Mouse (Mus musculus): ENCODE measurements around the gene Fgd4.
"Not testable (repeated sequence)": the region's sequence is repeated elsewhere in the genome, so short reads cannot be mapped to it uniquely, and the experiment has no call there.

Gene Fgd4

DNA sequence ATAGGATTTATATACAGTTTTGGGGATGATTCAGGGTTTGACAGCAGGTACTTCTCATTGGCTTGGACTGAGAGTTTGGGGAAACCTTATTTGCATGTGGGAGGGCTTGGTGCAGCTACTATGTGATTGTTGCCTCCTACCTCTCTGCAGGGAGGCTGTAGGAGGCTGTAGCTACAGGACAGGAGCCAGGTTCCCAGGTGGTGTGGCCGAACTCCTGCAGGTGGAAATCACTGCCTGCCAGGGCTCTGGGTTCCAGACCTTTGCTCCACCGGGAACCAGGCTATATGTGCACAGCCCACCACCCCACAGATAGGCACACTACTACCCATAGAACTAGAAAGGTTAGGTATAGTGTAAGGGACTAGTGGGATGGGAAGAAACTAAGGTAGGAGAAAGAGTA lies 61.0 kb downstream of the Fgd4 start:
- not testable (repeated sequence) for DNase-seq

DNA sequence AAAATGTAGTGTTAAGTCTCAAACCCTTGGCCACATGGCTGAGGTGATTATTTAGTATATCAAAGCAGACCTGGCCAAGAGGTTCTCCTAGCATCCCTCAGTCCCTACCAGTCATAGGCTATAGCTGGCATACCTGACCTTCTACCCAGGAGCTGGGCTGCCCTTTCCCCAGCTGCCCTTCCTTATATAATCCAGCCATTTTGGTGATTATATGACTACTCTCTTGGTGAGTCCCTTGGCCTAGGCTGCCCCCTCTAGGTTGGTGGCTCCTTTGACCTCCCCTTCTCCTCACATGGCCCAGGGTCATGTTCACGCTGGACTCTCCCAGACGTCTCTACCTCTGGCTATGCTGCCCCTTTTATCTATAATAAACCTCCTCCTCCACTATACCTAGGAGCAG lies 65.1 kb downstream of the Fgd4 start:
- no peak for DNase-seq

DNA sequence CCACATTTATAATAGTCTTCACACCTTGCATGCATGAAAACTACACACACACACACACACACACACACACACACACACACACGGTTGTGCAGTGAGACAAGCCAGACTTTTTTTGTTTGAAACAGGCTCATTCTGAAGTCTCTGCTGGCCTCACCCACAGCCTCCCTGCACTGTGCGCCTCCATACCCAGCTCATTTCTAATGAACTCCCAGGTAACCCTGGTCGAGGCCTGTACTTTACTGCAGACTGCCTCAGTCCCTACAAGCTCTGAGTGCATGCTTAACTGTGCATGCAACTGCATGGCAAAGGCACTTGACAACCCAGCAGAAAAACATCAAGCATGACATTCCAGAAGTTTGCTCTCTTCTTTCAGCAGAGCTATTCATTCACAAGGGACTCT lies 72.3 kb downstream of the Fgd4 start:
- DNase-seq: no peak

DNA sequence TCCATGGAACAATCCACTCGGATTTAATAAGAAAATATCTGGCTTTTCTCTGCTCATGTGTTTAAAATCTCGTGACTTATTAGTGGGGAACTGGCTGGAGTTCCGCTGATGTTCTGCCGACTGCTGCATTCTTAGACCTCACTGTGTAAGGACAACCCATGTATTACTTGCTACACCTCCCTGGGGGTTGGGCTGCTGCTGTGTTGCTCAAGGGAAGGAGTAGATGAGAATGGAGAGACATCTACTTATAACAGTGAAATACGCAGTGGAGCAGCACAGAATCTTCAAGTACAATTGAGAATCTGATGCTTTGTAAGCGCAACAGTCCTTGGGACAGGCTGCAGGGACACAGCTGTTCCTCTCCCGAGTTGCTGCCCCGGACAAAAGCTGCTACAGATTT lies 73.1 kb downstream of the Fgd4 start:
- DNase-seq: no peak

DNA sequence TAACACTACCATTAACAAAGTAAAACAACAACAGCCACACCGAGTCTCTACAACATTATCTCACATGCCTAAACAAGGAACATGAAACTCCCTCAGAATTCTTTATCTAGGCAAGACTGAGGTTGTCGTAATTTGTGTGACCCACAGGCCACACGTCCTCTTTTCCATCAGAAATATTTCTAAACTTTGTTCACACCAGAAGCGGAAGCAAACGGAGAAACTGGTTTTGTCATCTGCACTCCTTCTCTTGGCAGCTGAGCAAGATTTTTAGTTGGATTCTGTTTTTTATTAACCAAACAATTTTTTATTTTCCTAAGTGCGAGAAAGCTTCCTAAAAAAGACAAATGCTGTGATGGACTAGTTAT lies 73.6 kb downstream of the Fgd4 start:
- no peak for DNase-seq

DNA sequence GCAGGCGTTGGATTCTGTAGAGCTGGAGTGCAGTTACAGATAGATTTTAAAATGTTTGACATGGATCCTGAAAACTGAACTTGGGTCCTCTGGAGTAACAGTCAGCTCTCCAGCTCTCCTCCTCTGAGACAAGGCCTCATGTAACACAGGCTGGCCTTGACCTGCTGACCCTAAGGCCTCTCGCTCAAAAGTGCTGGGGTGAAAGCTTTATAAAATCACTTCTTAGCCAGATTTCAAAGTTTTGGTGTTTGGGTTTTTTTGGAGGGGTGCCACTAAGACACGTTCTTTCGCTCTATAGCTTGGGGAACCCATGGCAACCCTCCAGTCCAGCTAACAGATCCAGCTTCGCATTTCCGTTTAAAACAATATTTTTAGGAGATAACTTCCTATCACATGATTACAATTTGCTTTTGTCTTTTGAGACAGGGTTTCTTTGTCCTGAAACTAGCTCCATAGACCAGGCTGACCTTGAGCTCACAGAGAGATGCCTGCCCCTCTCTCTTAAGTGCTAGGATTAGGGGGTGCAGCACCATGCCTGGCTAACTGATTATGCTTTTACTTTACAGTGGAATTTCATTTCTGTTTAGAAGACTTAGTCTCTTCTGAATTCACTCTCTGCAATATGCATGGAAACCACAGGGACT lies 74.1 kb downstream of the Fgd4 start:
- DNase-seq: no peak

GRCm38 (mm10) chr16:16525266-16525904 lies 75.0 kb downstream of the Fgd4 start:
- no peak for DNase-seq

- no peak for DNase-seq
These were observed 76.7 kb downstream of the Fgd4 start for GRCm38 (mm10) chr16:16523632-16524031.

GRCm38 (mm10) chr16:16522869-16523268 lies 77.5 kb downstream of the Fgd4 start:
- not testable (repeated sequence) for DNase-seq

DNA sequence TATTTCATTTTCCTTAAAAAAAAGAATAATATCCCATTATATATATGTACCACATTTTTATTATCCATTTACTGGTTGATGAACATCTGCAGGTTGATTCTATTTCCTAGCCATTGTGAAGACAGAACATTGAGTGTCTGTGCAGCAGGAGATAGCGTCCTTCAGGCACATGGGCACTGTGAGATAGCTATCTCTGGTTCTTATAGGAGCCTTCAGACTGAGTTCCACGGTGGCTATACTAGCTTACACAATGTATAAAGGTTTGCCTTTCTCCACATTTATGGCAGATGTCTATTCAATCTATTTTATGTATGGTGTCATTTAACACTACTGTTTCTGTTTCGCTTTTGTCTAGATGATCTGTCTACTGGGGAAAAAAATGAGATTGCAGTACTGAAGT lies 98.9 kb downstream of the Fgd4 start:
- no peak for DNase-seq

DNA sequence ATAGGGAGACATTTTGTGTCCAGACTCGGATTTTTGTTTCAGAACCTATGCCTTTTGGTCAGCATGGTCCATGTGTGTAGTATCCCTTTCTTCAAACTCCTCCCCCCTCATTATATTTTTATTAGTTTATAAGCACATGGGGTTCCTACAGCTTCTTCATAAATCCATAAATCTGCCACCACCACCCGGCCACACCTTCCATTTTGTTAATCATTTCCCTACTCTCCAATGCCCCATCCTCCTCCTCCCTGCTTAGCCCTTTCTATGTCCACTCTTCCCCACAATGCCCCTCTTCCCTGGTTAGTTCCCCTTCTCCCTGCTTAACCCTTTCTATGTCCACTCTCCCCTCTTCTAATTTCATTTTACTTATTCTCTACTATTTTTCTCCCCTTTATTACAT lies 99.4 kb downstream of the Fgd4 start:
- DNase-seq: no peak

DNA sequence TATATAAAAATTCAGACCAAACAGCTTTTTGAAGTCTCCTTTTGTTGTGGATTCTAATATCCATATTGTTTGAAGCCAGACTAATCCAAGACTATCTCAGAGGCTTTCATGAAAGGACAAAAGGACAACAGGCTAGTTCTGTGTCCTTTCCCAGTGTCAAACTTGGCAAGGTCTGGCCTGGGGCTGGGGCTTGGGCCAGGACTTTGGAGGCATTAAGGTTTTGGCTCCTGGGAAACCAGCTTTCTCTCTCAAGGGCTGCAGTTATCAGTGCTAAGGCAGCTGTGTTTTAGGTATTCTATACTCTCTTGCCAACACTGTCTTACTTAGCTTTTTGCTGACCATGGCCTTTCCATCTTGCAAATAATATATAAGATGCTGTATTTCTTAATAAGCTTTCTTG lies 101.6 kb downstream of the Fgd4 start:
- no peak for DNase-seq

GRCm38 (mm10) chr16:16485523-16486043 lies 114.8 kb downstream of the Fgd4 start:
- DNase-seq: no peak

GRCm38 (mm10) chr16:16484601-16485000 lies 115.7 kb downstream of the Fgd4 start:
- no peak for DNase-seq

DNA sequence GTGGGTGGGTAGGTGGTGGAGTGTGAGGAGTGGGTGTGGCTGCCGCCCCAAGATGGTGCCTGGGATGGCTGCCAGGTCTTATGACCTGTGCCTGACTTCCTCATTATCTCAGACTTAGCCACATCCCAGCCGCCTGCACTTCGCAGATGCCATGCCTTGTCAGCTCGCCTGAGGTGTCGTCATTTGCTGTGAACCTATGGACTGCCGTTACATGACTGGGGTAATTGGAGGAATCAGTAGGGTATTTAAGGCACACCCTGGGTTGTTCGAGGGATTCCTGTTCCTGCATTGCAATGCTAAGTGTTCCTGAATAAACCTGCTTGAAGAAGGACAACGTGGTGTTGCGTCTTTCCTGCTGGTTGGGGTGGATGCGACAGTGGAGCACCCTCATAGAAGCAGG lies 126.9 kb downstream of the Fgd4 start:
- not testable (repeated sequence) for DNase-seq

DNA sequence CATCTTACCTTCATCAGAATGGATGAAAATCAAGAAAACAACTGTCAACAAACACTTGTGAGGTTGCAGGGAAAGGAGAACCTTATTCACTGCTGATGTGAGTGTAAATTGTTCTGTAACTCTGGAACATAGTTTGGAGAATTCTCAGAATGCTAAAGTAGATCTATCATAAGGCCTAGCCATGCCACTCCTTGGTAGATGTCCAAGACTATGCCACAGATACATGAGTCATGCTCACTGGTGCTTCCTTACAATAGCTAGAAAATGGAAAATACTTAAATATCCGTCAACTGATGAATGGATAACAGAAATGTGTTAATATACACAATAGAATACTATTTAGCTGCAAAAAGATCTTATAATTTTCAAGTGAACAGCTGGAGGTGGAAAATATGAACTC lies 150.3 kb downstream of the Fgd4 start:
- no peak for DNase-seq

DNA sequence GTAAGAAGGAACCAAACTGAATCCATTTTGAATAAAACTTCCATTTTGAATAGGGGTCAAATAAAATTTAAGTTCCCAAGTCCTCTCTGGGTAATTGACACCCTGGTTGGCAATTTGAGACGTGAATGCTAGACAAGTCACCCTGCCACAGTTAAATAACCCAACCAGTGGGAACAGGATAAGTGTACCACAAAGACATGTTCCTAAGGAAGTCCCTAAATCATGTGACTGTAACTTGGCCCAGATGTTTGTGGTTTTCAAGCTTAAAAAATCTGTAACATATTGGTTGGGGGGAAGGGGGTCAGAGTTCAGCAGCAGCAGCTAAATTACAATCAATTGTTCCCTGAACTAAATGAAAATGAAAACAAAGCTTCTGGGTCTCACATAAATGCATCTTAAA lies 161.9 kb downstream of the Fgd4 start:
- no peak for DNase-seq

DNA sequence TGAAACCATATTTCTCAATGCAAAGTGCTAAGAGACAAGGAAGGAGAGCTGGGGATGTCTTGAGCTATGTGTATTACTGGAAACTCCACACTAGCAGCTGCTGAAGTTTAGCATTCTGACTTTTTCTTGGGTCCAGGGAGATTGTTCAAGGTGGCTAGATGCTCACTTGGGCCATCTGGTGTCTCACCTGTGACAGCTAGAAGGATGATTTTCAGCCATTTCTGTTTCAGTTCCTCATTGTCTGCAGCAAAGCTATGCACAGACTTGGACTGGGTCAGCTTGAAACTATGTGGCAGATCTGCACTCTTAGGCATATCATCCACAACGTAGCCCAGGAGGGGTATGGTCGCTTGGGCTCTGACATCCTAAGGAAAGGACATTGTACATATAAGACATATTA lies 177.9 kb downstream of the Fgd4 start:
- DNase-seq: no peak

DNA sequence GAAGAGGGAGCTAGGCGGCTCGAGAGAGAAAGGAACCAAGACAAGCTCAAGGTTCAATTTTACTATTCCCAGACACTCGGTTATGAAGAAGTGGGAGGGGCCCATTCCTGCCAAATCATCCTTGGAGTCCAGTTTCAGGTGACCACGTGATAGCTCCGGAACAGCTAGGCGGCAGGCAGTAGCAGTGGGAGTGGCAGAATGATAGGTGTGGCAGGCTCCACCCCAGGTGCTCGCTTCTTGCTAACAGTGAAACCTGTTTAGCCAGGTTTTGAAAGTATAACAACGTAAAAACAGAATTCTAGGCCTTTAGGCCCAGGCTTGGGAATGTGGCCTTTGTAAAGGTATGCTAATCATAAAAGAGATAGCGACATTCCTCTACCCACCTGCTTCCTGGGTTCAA lies 233.1 kb downstream of the Fgd4 start:
- not testable (repeated sequence) for DNase-seq

Measured in B cell, adult 2 months (primary cell).